Mouse (Mus musculus): ENCODE data around the gene Itm2c. TPM values are rescaled to one million over a fixed set of nuclear protein-coding genes. Genes with fewer than 3 reads are reported as not detected.

The Itm2c gene
- polyA plus RNA-seq (2015; fragmentation: Nextera tagmentation; extraction: Ambion mirVana), result 220 and 231 TPM in 2 replicates

GRCm38 (mm10) chr1:85894231-85894747, at the start of gene Itm2c:
Gene Itm2c, plus strand, starts transcription at chr1:85894281.
- Histone ChIP-seq H3K4me2 (peak within 1 kb of the TSS; percentile 83), H3K9me3 (replicated peaks) (no peaks in the 10 kb centered on the region), H3K4me3 (replicated peaks) (peak within 1 kb of the TSS; percentile 88), H3K4me1 (peaks cover 49% of the 10 kb centered on the region), H3K27me3 (no peaks in the 10 kb centered on the region), H3K27ac (peak within 1 kb of the TSS; percentile 89), H3K9ac (peak within 1 kb of the TSS; percentile 79), H3K36me3 (no peaks in the 10 kb centered on the region)
- ATAC-seq (replicated peaks; ENCODE audit: low FRiP score), result peak; percentile 87
- under 1% methylated on average over 35 of the region's 35 CpGs for WGBS

- Histone ChIP-seq H3K4me1 (no peaks in the 10 kb centered on the region), H3K4me2 (no peak overlapping the region), H3K27ac (no peak overlapping the region), H3K27me3 (no peaks in the 10 kb centered on the region), H3K36me3 (peaks cover 71% of the 10 kb centered on the region), H3K9me3 (replicated peaks) (no peaks in the 10 kb centered on the region), H3K4me3 (replicated peaks) (no peak overlapping the region), H3K9ac (no peak overlapping the region)
- 86% methylated on average over 6 of the region's 6 CpGs for WGBS
- no peak for ATAC-seq (replicated peaks; ENCODE audit: low FRiP score)
These were observed 49.1 kb upstream of the Itm2c start for GRCm38 (mm10) chr1:85844981-85845380.

GRCm38 (mm10) chr1:85845476-85845875, 48.6 kb upstream of the Itm2c start:
- Histone ChIP-seq H3K4me2 (no peak overlapping the region), H3K9me3 (replicated peaks) (no peaks in the 10 kb centered on the region), H3K4me1 (no peaks in the 10 kb centered on the region), H3K4me3 (replicated peaks) (no peak overlapping the region), H3K27ac (no peak overlapping the region), H3K9ac (no peak overlapping the region), H3K27me3 (no peaks in the 10 kb centered on the region), H3K36me3 (peaks cover 75% of the 10 kb centered on the region)
- 73% methylated on average over 3 of the region's 3 CpGs for WGBS
- no peak for ATAC-seq (replicated peaks; ENCODE audit: low FRiP score)

- Histone ChIP-seq H3K27me3 (no peaks in the 10 kb centered on the region), H3K27ac (no peak overlapping the region), H3K9ac (no peak overlapping the region), H3K4me2 (no peak overlapping the region), H3K4me1 (no peaks in the 10 kb centered on the region), H3K9me3 (replicated peaks) (no peaks in the 10 kb centered on the region), H3K4me3 (replicated peaks) (no peak overlapping the region), H3K36me3 (peaks cover 68% of the 10 kb centered on the region)
- 92% methylated on average over 14 of the region's 14 CpGs for WGBS
- ATAC-seq (replicated peaks; ENCODE audit: low FRiP score), result no peak
These were observed 45.1 kb upstream of the Itm2c start for GRCm38 (mm10) chr1:85849016-85849415.

- Histone ChIP-seq H3K27ac (no peak overlapping the region), H3K4me2 (no peak overlapping the region), H3K4me1 (no peaks in the 10 kb centered on the region), H3K4me3 (replicated peaks) (no peak overlapping the region), H3K9me3 (replicated peaks) (no peaks in the 10 kb centered on the region), H3K9ac (no peak overlapping the region), H3K27me3 (no peaks in the 10 kb centered on the region), H3K36me3 (peaks cover 58% of the 10 kb centered on the region)
- WGBS, result 95% methylated on average over 5 of the region's 5 CpGs
- ATAC-seq (replicated peaks; ENCODE audit: low FRiP score), result no peak
These were observed 43.2 kb upstream of the Itm2c start for GRCm38 (mm10) chr1:85850851-85851250.

- Histone ChIP-seq H3K4me3 (replicated peaks) (no peak overlapping the region), H3K9me3 (replicated peaks) (no peaks in the 10 kb centered on the region), H3K27me3 (no peaks in the 10 kb centered on the region), H3K27ac (no peak overlapping the region), H3K4me1 (no peaks in the 10 kb centered on the region), H3K4me2 (no peak overlapping the region), H3K9ac (no peak overlapping the region), H3K36me3 (peaks cover 41% of the 10 kb centered on the region)
- ATAC-seq (replicated peaks; ENCODE audit: low FRiP score), result peak; percentile 53; the same call in 1 of the 2 replicates
- 81% methylated on average over 2 of the region's 2 CpGs for WGBS
These were observed 40.9 kb upstream of the Itm2c start for GRCm38 (mm10) chr1:85852996-85853689.

- no peak for ATAC-seq (replicated peaks; ENCODE audit: low FRiP score)
- no peaks in the 10 kb centered on the region for H3K27me3 ChIP-seq
- H3K4me3 ChIP-seq (replicated peaks), result no peak overlapping the region
- H3K36me3 ChIP-seq, result peaks cover 34% of the 10 kb centered on the region
- H3K4me2 ChIP-seq, result no peak overlapping the region
- no peaks in the 10 kb centered on the region for H3K9me3 ChIP-seq (replicated peaks)
- H3K27ac ChIP-seq, result no peak overlapping the region
- no peaks in the 10 kb centered on the region for H3K4me1 ChIP-seq
- WGBS, result 94% methylated on average over 2 of the region's 2 CpGs
- H3K9ac ChIP-seq, result no peak overlapping the region
These were observed 40.2 kb upstream of the Itm2c start for GRCm38 (mm10) chr1:85853865-85854264.

- WGBS, result 76% methylated on average over 2 of the region's 2 CpGs
- Histone ChIP-seq H3K9ac (no peak overlapping the region), H3K4me1 (no peaks in the 10 kb centered on the region), H3K27ac (no peak overlapping the region), H3K27me3 (no peaks in the 10 kb centered on the region), H3K36me3 (peaks cover 28% of the 10 kb centered on the region), H3K9me3 (replicated peaks) (no peaks in the 10 kb centered on the region), H3K4me3 (replicated peaks) (no peak overlapping the region), H3K4me2 (no peak overlapping the region)
- ATAC-seq (replicated peaks; ENCODE audit: low FRiP score), result no peak
These were observed 39.6 kb upstream of the Itm2c start for GRCm38 (mm10) chr1:85854475-85854874.

GRCm38 (mm10) chr1:85856266-85856665, 37.8 kb upstream of the Itm2c start:
- WGBS, result 79% methylated on average over 3 of the region's 3 CpGs
- 0 out of 2 replicates have a peak, but pooled peaks cover under 1% of the 10 kb centered on the region for H3K9me3 ChIP-seq (replicated peaks)
- no peak overlapping the region for H3K27ac ChIP-seq
- no peak overlapping the region for H3K9ac ChIP-seq
- H3K27me3 ChIP-seq, result no peaks in the 10 kb centered on the region
- H3K4me3 ChIP-seq (replicated peaks), result no peak overlapping the region
- H3K36me3 ChIP-seq, result peaks cover 15% of the 10 kb centered on the region
- no peak overlapping the region for H3K4me2 ChIP-seq
- peaks cover 6% of the 10 kb centered on the region; the same call in 1 of the 2 replicates for H3K4me1 ChIP-seq
- no peak for ATAC-seq (replicated peaks; ENCODE audit: low FRiP score)

GRCm38 (mm10) chr1:85857261-85857754, 36.8 kb upstream of the Itm2c start:
- WGBS, result 79% methylated on average over 6 of the region's 6 CpGs
- no peak for ATAC-seq (replicated peaks; ENCODE audit: low FRiP score)
- Histone ChIP-seq H3K9me3 (replicated peaks) (peaks cover 11% of the 10 kb centered on the region; the same call in 1 of the 2 replicates), H3K27me3 (no peaks in the 10 kb centered on the region), H3K4me2 (no peak overlapping the region), H3K36me3 (peaks cover 6% of the 10 kb centered on the region), H3K9ac (no peak overlapping the region), H3K4me3 (replicated peaks) (no peak overlapping the region), H3K27ac (no peak overlapping the region), H3K4me1 (peaks cover 6% of the 10 kb centered on the region; the same call in 1 of the 2 replicates)

GRCm38 (mm10) chr1:85864383-85864782, 29.7 kb upstream of the Itm2c start:
- WGBS, result 77% methylated on average over 10 of the region's 10 CpGs
- no peak for ATAC-seq (replicated peaks; ENCODE audit: low FRiP score)
- Histone ChIP-seq H3K4me2 (no peak overlapping the region), H3K36me3 (no peaks in the 10 kb centered on the region), H3K4me1 (peaks cover 6% of the 10 kb centered on the region; the same call in 1 of the 2 replicates), H3K4me3 (replicated peaks) (no peak overlapping the region), H3K27me3 (no peaks in the 10 kb centered on the region), H3K9me3 (replicated peaks) (peaks cover 20% of the 10 kb centered on the region; the same call in 1 of the 2 replicates), H3K9ac (no peak overlapping the region), H3K27ac (no peak overlapping the region)

- Histone ChIP-seq H3K9me3 (replicated peaks) (peaks cover 8% of the 10 kb centered on the region; the same call in 1 of the 2 replicates), H3K4me2 (no peak overlapping the region), H3K27ac (no peak overlapping the region), H3K4me1 (no peaks in the 10 kb centered on the region), H3K27me3 (no peaks in the 10 kb centered on the region), H3K9ac (no peak overlapping the region), H3K36me3 (no peaks in the 10 kb centered on the region), H3K4me3 (replicated peaks) (no peak overlapping the region)
- no peak for ATAC-seq (replicated peaks; ENCODE audit: low FRiP score)
- 85% methylated on average over 7 of the region's 7 CpGs for WGBS
These were observed 24.1 kb upstream of the Itm2c start for GRCm38 (mm10) chr1:85870001-85870400.

Data from kidney, embryonic 15.5 days (tissue).